Mouse (Mus musculus) NIH3T3 (cell line): ENCODE data around the gene Ttyh3.

Source experiments
- DNase-seq: peaks from one replicate; pipeline ENCODE4 v3.0.0-alpha.2; 2012; ENCODE audit warnings: low read depth

Ttyh3 gene

GRCm38 (mm10) chr5:140575381-140575866 lies 73.4 kb downstream of the Ttyh3 start:
- DNase-seq = no peak

DNA sequence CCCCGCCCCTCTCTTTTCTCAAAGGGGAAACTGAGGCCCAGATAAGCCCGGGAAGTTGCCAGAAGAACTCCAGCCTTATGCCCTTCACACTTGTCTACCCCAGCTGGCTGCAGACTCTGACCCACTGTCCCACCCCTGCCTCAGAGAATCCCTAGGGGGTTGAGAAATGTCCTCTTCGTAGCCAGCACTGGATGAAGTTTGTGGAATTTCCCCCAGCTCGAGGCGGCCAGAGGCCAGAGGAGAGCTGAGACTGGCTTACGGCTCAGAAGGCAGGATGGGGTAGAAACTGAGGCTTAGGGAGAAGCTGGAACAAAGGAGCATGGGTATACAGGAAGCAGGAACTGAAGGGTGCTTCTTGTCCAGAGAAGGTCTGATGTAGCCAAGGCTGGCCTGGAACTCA lies 76.2 kb downstream of the Ttyh3 start:
- DNase-seq = peak; percentile 17

- peak; percentile 19 for DNase-seq
Observed at GRCm38 (mm10) chr5:140571673-140572072, 77.2 kb downstream of the Ttyh3 start.

GRCm38 (mm10) chr5:140571201-140571600 lies 77.6 kb downstream of the Ttyh3 start:
- DNase-seq = no peak
